Mouse (Mus musculus): ENCODE measurements at regions not wholly inside any gene's neighbourhood (a gene's known extent, or its start where the extent isn't known, plus 50 kb on each side); places are given as distances from the start of the nearest gene placed in this dataset.
A peak's percentile ranks its signal among the peaks of the same experiment; 100 is the strongest.

DNA sequence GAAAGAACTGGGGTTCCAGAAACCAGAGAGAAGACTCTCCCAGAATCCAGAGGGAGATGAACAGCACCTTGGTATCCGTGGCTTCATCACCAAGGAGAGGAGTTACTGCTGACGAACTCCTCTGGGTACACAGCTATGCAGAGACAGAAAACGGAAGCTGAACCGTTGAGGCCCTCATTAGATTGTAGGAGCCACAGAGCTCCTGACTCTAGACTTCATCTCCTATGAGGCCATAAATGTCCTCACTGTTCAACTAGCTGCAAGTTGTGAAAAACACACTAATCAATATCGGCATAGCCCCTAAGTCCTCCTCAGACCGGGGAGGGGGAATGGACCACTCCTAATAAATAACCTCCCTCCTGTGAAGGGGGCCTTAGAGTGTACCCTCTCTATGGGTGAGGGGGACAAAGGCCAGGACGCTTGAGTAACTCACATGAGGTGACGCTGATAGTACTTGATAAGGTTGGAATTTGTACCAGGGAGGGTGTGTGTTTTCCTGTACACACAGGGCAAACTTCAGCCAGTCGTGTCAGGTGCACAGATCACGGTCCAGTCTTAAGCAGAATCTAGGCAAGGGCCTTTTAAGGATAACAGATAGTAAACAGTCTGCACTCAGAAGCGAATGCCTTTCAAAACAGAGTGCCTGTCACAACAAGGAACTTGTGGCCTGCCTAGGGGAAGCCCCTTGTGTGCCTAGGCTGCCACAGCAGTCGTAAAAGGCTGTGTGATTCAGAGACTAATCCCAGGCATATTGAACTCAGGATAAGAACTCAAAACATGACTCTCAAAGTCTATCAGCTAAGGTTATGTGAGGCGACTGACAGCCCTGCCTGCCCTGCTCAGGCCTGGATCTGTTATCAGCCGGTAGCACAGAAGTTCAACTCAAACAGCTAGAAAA, 104.2 kb downstream of the Dyrk2 start:
- Histone ChIP-seq H3K27ac (no peak overlapping the region), H3K4me2 (no peak overlapping the region), H3K4me3 (no peak overlapping the region), H3K9ac (no peak overlapping the region), H3K27me3 (no peaks in the 10 kb centered on the region), H3K4me1 (replicated peaks) (no peaks in the 10 kb centered on the region), H3K36me3 (no peaks in the 10 kb centered on the region), H3K9me3 (no peaks in the 10 kb centered on the region)
- WGBS = 82% methylated on average over 14 of the region's 14 CpGs
- ATAC-seq (ENCODE audit: low FRiP score) = no peak

DNA sequence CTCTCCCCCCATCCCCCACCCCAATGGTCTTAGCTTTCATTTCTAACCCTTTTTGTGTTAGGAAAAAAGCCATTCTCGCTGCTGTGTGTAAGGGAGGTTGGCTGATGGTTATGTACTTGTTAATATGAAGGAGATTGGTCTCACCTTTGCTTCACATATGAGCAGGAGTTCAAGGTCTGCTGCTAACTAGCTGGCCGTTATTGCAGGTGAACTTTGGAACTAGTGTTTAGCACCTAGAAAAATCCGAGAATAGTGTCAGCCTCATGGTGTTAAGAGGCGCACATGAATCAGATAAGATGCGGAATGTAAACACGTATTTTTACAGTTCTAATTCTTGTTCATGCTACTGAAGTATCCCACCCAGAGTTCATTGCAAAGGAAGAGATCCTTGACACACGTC, 103.2 kb downstream of the Dyrk2 start:
- H3K36me3 ChIP-seq = no peaks in the 10 kb centered on the region
- H3K9me3 ChIP-seq = no peaks in the 10 kb centered on the region
- no peak overlapping the region for H3K9ac ChIP-seq
- 88% methylated on average over 7 of the region's 7 CpGs for WGBS
- H3K27me3 ChIP-seq = no peaks in the 10 kb centered on the region
- H3K27ac ChIP-seq = no peak overlapping the region
- no peaks in the 10 kb centered on the region for H3K4me1 ChIP-seq (replicated peaks)
- no peak for ATAC-seq (ENCODE audit: low FRiP score)
- H3K4me2 ChIP-seq = no peak overlapping the region
- no peak overlapping the region for H3K4me3 ChIP-seq

DNA sequence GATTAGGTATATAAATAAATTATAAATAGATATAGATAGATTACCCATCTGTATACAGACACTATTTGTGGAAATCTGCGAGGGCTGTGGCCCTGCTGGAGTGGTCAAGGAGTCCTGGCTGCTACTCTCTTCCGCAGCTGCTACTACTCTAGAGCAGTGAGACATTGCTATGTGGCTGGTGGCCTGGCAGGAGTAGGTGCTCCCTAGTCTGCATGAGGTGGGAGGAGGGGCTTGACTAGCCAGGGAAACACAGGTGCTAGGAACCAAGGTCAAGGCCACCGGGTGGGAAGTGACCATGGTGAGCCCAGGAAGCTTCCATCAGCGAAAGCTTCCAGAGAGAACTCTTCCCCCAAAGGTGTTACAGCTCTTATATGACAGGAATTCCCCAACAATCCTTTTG, 100.3 kb downstream of the Dyrk2 start:
- 94% methylated on average over 4 of the region's 4 CpGs for WGBS

DNA sequence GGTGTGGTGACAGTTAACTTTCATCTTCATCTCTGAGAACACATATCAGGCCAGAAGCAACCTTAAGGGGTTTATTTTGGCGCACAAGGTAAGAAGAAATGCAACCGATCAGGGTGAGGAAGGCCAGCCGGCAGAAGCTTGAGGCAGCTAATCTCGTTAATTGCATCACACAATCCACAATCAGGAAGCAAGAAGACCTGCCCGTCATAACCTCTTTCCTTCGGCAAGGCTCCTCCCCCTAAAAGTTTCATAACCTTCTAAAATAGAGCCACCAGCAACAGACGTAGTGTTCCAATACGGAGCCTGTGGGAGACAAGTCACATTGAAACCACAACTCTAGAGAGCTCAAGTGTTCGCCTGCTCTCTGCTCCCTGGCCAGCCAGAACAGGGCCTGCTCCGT, 91.4 kb downstream of the Dyrk2 start:
- ATAC-seq (ENCODE audit: low FRiP score) = no peak
- Histone ChIP-seq H3K4me2 (no peak overlapping the region), H3K9me3 (no peaks in the 10 kb centered on the region), H3K27me3 (no peaks in the 10 kb centered on the region), H3K4me3 (no peak overlapping the region), H3K27ac (no peak overlapping the region), H3K4me1 (replicated peaks) (peaks cover 4% of the 10 kb centered on the region; the same call in 1 of the 2 replicates), H3K9ac (no peak overlapping the region), H3K36me3 (no peaks in the 10 kb centered on the region)
- 97% methylated on average over 10 of the region's 10 CpGs for WGBS

More for the DNA sequence above, 100.3 kb downstream of the Dyrk2 start:
- H3K27ac ChIP-seq = no peak overlapping the region
- no peaks in the 10 kb centered on the region for H3K4me1 ChIP-seq (replicated peaks)
- ATAC-seq (ENCODE audit: low FRiP score) = no peak
- no peaks in the 10 kb centered on the region for H3K27me3 ChIP-seq
- H3K36me3 ChIP-seq = no peaks in the 10 kb centered on the region
- no peak overlapping the region for H3K4me3 ChIP-seq
- H3K9me3 ChIP-seq = no peaks in the 10 kb centered on the region
- H3K9ac ChIP-seq = no peak overlapping the region
- no peak overlapping the region for H3K4me2 ChIP-seq

DNA sequence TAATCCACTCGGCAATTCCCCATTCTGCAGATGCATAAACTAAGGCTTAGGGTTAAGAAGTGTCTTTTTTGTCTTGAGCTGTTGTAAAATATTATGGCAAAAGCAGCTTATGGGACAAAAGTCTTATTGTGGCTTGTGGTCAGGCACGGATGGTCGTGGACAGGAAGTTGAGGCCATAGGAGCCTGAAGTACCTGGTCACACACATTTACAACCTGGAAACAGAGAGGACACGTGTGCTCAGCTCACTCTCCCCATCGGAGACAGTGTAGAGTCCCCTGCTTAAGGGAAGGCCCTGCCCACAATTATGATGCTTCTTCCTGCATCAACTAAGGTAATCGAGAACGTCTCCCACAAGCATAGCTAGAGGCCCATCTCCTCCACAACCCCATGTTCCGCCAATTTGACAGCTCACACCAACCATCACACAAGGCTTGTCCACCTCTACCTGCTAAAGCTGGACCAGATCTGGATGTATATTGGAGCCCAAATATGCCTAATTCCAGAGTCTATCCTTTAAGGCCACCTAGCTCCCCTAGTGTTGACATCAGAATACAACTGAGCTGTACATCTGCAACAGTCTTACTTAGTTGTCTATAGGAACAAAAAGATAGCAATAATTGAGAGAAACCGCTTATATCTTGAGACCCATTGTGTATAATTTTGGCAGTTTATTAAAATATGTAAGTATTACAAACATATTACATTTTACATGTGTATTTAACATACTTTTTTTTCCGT, 89.0 kb downstream of the Dyrk2 start:
- no peak overlapping the region for H3K4me2 ChIP-seq
- peaks cover 4% of the 10 kb centered on the region; the same call in 1 of the 2 replicates for H3K4me1 ChIP-seq (replicated peaks)
- no peak overlapping the region for H3K4me3 ChIP-seq
- H3K9ac ChIP-seq = no peak overlapping the region
- ATAC-seq (ENCODE audit: low FRiP score) = no peak
- H3K36me3 ChIP-seq = no peaks in the 10 kb centered on the region
- H3K27me3 ChIP-seq = no peaks in the 10 kb centered on the region
- 93% methylated on average over 10 of the region's 10 CpGs for WGBS
- no peak overlapping the region for H3K27ac ChIP-seq
- no peaks in the 10 kb centered on the region for H3K9me3 ChIP-seq

DNA sequence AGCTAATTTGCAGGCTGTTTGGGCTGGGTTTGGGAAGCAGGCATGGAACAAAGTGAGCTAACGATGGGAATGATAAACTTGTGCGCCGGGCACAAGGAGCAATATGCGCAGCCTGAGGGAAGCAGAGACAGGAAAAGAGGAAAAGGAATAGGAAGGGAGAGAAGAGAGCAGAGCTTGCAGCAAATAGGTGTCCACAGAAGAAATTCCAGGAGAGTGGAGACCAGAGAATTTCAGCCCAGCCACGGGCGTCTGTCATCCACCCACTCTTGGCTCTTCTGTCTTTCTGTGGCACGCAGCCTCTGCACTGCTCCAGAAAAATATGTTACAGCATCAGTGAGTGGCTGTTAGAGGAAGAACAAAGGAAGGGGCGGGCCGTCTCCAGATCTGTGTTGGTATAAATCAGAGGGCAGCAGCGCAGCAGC, 88.2 kb downstream of the Dyrk2 start:
- no peaks in the 10 kb centered on the region for H3K9me3 ChIP-seq
- H3K4me3 ChIP-seq = no peak overlapping the region
- no peaks in the 10 kb centered on the region for H3K36me3 ChIP-seq
- H3K27me3 ChIP-seq = no peaks in the 10 kb centered on the region
- H3K4me1 ChIP-seq (replicated peaks) = peaks cover 4% of the 10 kb centered on the region; the same call in 1 of the 2 replicates
- 72% methylated on average over 10 of the region's 10 CpGs for WGBS
- no peak overlapping the region for H3K4me2 ChIP-seq
- no peak for ATAC-seq (ENCODE audit: low FRiP score)
- no peak overlapping the region for H3K9ac ChIP-seq
- peak overlapping the region; percentile 55 for H3K27ac ChIP-seq

DNA sequence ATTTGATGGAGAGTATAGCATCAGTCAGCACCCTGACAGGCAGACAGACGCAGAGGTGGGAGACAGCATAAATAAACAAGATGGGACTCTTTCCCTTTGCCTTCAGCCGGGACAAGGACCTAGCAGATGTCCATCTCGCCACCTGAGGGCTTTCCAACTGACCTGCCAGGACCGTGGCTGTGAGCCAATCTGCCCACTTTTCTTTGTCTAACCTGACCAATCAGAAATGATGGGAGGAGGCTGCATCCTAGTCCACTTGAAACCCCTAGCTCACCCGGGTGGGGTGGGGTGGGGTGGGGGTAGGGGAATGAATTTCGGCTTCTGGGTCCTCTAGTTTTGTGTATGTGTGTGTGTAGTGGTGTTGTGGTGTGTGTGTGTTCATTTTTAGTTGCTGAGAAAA, 87.4 kb downstream of the Dyrk2 start:
- no peak for ATAC-seq (ENCODE audit: low FRiP score)
- no peak overlapping the region for H3K9ac ChIP-seq
- no peaks in the 10 kb centered on the region for H3K36me3 ChIP-seq
- no peak overlapping the region for H3K27ac ChIP-seq
- WGBS = 73% methylated on average over 6 of the region's 6 CpGs
- H3K4me2 ChIP-seq = no peak overlapping the region
- no peaks in the 10 kb centered on the region for H3K9me3 ChIP-seq
- H3K4me3 ChIP-seq = no peak overlapping the region
- H3K27me3 ChIP-seq = no peaks in the 10 kb centered on the region
- H3K4me1 ChIP-seq (replicated peaks) = peaks cover 4% of the 10 kb centered on the region; the same call in 1 of the 2 replicates

DNA sequence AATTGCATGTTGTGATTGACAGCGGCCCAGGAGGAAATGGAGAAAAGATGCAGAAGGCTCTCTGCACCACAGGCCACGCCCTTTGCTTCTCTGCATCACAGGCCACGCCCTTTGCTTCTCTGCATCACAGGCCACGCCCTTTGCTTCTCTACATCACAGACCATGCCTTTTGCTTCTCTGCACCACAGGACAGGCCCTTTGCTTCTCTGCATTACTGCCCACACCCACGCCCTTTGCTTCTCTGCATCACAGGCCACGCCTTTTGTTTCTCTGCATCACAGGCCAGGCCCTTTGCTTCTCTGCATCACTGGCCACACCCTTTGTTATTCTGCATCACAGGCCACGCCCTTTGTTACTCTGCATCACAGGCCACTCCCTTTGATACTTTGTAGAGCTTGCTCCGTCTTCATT, 82.7 kb downstream of the Dyrk2 start:
- no peak overlapping the region for H3K4me3 ChIP-seq
- no peaks in the 10 kb centered on the region for H3K36me3 ChIP-seq
- H3K9ac ChIP-seq = no peak overlapping the region
- no peak overlapping the region for H3K27ac ChIP-seq
- no peak overlapping the region for H3K4me2 ChIP-seq
- no peaks in the 10 kb centered on the region for H3K27me3 ChIP-seq
- 0 out of 2 replicates have a peak, but pooled peaks cover 2% of the 10 kb centered on the region for H3K4me1 ChIP-seq (replicated peaks)
- H3K9me3 ChIP-seq = no peaks in the 10 kb centered on the region
- ATAC-seq (ENCODE audit: low FRiP score) = no peak
- WGBS = 86% methylated on average over 8 of the region's 8 CpGs

DNA sequence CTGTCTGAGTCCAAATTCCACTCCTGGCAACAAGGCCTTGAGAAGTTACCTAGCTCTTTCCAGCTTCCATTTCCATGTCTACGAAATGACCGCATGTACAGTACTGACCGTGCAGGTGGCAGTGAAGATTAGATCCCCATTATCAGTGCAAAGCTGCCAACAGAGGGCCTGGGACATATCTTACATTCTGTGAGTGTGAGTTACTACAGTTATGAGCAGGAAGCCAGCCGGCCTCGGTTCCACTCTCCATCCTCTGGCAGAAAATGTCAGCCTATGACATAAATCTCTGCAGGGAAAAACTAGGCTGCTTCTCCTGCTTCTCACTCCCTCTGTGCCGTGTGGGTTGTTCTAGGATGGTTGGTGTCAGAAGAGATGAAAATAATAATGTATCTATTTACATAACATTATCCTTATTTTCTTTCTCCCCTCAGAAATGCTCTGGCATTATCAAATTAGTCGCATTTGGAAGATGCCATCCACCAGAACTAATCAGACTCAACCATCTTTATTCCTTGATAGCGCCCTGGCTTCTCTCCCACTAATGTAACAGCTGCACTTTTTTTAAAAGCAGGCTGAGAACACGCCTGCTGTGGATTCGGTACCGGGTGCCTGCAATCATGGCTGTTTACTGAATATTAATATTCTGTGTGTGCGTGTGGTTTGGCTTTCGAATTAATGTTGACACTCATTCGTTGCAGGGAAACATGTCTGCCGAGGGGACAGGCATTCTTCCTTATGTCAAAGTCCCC, 77.5 kb downstream of the Dyrk2 start:
- Histone ChIP-seq H3K4me3 (no peak overlapping the region), H3K27me3 (no peaks in the 10 kb centered on the region), H3K9ac (no peak overlapping the region), H3K9me3 (no peaks in the 10 kb centered on the region), H3K4me2 (no peak overlapping the region), H3K4me1 (replicated peaks) (peaks cover 26% of the 10 kb centered on the region), H3K27ac (peak overlapping the region; percentile 67), H3K36me3 (no peaks in the 10 kb centered on the region)
- ATAC-seq (ENCODE audit: low FRiP score) = no peak
- WGBS = 64% methylated on average over 15 of the region's 15 CpGs

DNA sequence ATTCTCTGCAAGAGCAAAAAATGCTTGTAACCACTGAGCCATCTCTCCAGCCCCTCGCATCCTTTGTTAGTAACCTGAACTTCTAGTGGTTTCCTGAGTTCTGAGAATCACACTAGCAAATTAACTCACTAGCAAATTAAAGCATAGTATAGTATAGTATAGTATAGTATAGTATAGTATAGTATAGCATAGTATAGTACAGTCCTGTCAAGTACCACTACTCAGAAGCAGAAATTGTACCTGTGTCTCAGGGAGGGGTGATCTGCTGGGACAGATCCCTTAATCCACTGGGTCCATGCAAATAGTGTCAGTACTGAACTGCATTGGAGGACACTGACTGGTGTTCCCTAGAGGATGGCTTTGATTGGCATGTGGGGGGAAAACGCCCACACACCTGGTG, 76.2 kb downstream of the Dyrk2 start:
- no peak overlapping the region for H3K9ac ChIP-seq
- H3K27me3 ChIP-seq = no peaks in the 10 kb centered on the region
- H3K4me2 ChIP-seq = no peak overlapping the region
- no peak overlapping the region for H3K27ac ChIP-seq
- no peaks in the 10 kb centered on the region for H3K9me3 ChIP-seq
- WGBS = 82% methylated on average over 2 of the region's 2 CpGs
- H3K4me1 ChIP-seq (replicated peaks) = peaks cover 26% of the 10 kb centered on the region
- H3K36me3 ChIP-seq = no peaks in the 10 kb centered on the region
- 0 out of 2 replicates have a peak, but pooled peaks have one; percentile 21 for ATAC-seq (ENCODE audit: low FRiP score)
- H3K4me3 ChIP-seq = no peak overlapping the region

DNA sequence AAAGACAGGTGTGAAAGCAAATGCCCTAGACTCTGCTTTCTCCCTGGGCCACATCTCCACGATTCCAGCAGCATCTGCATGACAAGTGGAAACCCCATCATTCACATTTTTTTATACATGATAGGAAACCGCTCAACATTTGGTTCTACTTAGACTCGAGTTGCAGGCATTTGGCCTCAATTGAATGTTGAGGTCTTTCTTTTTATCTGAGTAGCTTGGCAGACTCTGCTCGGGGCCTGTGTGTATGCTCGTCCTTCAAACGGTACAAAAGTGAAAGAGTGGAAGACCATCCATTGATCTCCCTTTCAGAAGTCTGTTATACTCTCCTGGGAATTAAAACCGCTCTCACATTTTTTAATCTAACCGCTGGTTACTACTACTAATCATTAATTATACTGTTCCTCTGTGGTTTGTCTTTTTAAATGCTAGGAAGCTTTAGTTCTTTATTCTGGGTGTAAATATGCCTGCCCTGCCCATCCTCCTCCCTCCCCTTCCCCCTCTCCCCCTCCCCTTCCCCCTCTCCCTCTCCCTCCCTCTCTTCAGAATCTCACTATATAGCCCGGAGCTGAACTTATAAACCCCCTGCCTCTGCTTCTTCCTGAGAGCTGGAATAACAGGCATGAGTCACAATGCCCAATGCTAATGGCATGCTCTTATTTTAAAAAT, 75.5 kb downstream of the Dyrk2 start:
- Histone ChIP-seq H3K27ac (peak overlapping the region; percentile 8; the same call in 1 of the 2 replicates), H3K9me3 (no peaks in the 10 kb centered on the region), H3K27me3 (no peaks in the 10 kb centered on the region), H3K9ac (no peak overlapping the region), H3K4me1 (replicated peaks) (peaks cover 26% of the 10 kb centered on the region), H3K36me3 (no peaks in the 10 kb centered on the region), H3K4me2 (no peak overlapping the region), H3K4me3 (no peak overlapping the region)
- ATAC-seq (ENCODE audit: low FRiP score) = no peak
- 40% methylated on average over 9 of the region's 9 CpGs for WGBS

DNA sequence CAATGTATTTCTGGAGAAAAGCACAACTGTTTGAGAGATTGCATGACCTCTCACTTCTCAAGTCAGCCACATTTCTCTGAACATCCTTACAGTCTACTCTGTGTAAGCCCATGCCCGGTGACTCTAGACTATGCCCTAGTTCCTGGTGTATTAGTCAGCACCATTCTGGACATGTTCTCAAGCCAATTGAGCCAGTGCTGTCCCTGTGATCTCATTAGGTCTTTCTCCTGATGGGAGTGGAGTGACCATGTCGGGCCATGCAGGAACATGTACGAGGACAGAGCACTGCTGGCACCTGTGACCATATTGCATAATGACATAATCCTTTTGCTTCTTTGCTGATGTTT, 75.0 kb downstream of the Dyrk2 start:
- Histone ChIP-seq H3K27me3 (no peaks in the 10 kb centered on the region), H3K4me1 (replicated peaks) (peaks cover 26% of the 10 kb centered on the region), H3K4me2 (no peak overlapping the region), H3K9me3 (no peaks in the 10 kb centered on the region), H3K4me3 (no peak overlapping the region), H3K36me3 (no peaks in the 10 kb centered on the region), H3K27ac (no peak overlapping the region), H3K9ac (no peak overlapping the region)
- ATAC-seq (ENCODE audit: low FRiP score) = no peak
- 84% methylated on average over 3 of the region's 3 CpGs for WGBS

Measured in hindbrain, embryonic 13.5 days (tissue).